Mouse (Mus musculus): ENCODE data around the gene 1700001C19Rik. TPM values are rescaled to one million over a fixed set of nuclear protein-coding genes. Genes with fewer than 3 reads are reported as not detected.

The 1700001C19Rik gene
- polyA plus RNA-seq, 1 experiment from 2014 or later = 0.24 TPM

- no peak for ATAC-seq (replicated peaks; ENCODE audit: low FRiP score, low TSS enrichment, low read depth)
- H3K36me3 ChIP-seq (ENCODE audit: control insufficient read depth, insufficient read depth, low read length) = peaks cover 4% of the 10 kb centered on the region; the same call in 1 of the 2 replicates
- 64% methylated on average over 4 of the region's 4 CpGs for WGBS
- no peaks in the 10 kb centered on the region for H3K27me3 ChIP-seq (replicated peaks; ENCODE audit: control insufficient read depth, insufficient read depth, low read length)
- H3K4me3 ChIP-seq (ENCODE audit: low read depth, low read length) = no peak overlapping the region
- H3K4me1 ChIP-seq (replicated peaks; ENCODE audit: control insufficient read depth, insufficient read depth, low read length) = no peaks in the 10 kb centered on the region
- H3K9me3 ChIP-seq (ENCODE audit: control insufficient read depth, low read length) = 0 out of 2 replicates have a peak, but pooled peaks cover 4% of the 10 kb centered on the region
- no peak overlapping the region for H3K4me2 ChIP-seq (ENCODE audit: low read length)
- H3K9ac ChIP-seq (ENCODE audit: low read length) = no peak overlapping the region
- no peak overlapping the region for H3K27ac ChIP-seq (ENCODE audit: low read depth)
- DNase-seq (ENCODE audit: low spot score) = peak; percentile 74
Measured at GRCm38 (mm10) chr17:47386649-47387048, 50.5 kb downstream of the 1700001C19Rik start.

DNA sequence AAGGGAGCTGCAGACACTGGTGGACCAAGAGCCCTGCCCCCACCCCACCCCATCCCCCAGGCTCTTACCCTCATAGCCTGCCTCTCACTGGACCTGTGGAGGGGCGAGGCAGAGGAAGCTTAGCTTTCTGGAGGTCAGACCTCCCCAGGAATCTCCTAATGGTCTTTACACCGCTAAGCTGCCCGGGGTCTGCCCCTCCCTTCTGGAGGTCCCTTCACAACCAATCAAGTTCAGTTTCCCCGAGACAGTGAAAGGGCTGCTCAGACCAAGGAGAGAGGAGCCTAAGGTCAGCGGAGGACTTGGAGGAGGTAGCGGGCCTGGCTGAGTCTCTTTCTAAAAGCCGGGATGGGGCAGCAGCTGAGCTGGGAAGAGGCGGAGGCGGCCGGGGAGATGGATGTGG, 52.0 kb downstream of the 1700001C19Rik start, which contains the start of gene Guca1b:
Gene Guca1b (plus strand): TSS at position 249 of the 400 bp plus-strand sequence.
- ATAC-seq (replicated peaks; ENCODE audit: low FRiP score, low TSS enrichment, low read depth) = no peak
- WGBS = 32% methylated on average over 10 of the region's 10 CpGs
- DNase-seq (ENCODE audit: low spot score) = no peak

DNA sequence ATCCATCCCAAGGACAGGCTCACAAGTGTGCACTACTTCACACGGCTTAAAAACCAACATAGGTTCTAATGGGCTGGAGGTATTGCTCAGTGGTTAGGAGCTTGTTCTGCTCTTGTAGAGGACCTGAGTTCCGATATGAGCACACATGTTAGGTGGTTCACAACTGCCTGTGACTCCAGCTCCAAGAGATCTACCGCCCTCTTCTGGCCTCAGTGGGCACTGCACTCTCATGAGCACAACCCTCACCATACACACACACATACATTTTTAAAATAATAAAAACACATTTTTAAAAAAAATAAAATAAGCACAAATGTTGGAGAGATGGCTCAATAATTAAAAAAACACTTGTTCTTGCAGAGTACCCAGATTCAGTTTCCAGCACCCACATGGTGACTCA, 53.1 kb downstream of the 1700001C19Rik start:
- Histone ChIP-seq H3K4me1 (replicated peaks; ENCODE audit: control insufficient read depth, insufficient read depth, low read length) (no peaks in the 10 kb centered on the region), H3K4me3 (ENCODE audit: low read depth, low read length) (no peak overlapping the region), H3K9ac (ENCODE audit: low read length) (no peak overlapping the region), H3K27ac (ENCODE audit: low read depth) (no peak overlapping the region), H3K4me2 (ENCODE audit: low read length) (no peak overlapping the region), H3K27me3 (replicated peaks; ENCODE audit: control insufficient read depth, insufficient read depth, low read length) (no peaks in the 10 kb centered on the region), H3K9me3 (ENCODE audit: control insufficient read depth, low read length) (0 out of 2 replicates have a peak, but pooled peaks cover 4% of the 10 kb centered on the region), H3K36me3 (ENCODE audit: control insufficient read depth, insufficient read depth, low read length) (peaks cover 30% of the 10 kb centered on the region)
- no peak for ATAC-seq (replicated peaks; ENCODE audit: low FRiP score, low TSS enrichment, low read depth)
- WGBS = 86% methylated on average over 3 of the region's 3 CpGs
- DNase-seq (ENCODE audit: low spot score) = no peak

More for the DNA sequence above, 52.0 kb downstream of the 1700001C19Rik start, which contains the start of gene Guca1b:
- Histone ChIP-seq H3K4me1 (replicated peaks; ENCODE audit: control insufficient read depth, insufficient read depth, low read length) (no peaks in the 10 kb centered on the region), H3K9ac (ENCODE audit: low read length) (no peak within 1 kb of the TSS), H3K4me3 (ENCODE audit: low read depth, low read length) (no peak within 1 kb of the TSS), H3K27ac (ENCODE audit: low read depth) (no peak within 1 kb of the TSS), H3K9me3 (ENCODE audit: control insufficient read depth, low read length) (0 out of 2 replicates have a peak, but pooled peaks cover 4% of the 10 kb centered on the region), H3K36me3 (ENCODE audit: control insufficient read depth, insufficient read depth, low read length) (peaks cover 19% of the 10 kb centered on the region), H3K4me2 (ENCODE audit: low read length) (no peak within 1 kb of the TSS), H3K27me3 (replicated peaks; ENCODE audit: control insufficient read depth, insufficient read depth, low read length) (no peaks in the 10 kb centered on the region)

- no peak overlapping the region for H3K9ac ChIP-seq (ENCODE audit: low read length)
- no peak overlapping the region for H3K27ac ChIP-seq (ENCODE audit: low read depth)
- no peaks in the 10 kb centered on the region for H3K27me3 ChIP-seq (replicated peaks; ENCODE audit: control insufficient read depth, insufficient read depth, low read length)
- peaks cover 36% of the 10 kb centered on the region for H3K36me3 ChIP-seq (ENCODE audit: control insufficient read depth, insufficient read depth, low read length)
- ATAC-seq (replicated peaks; ENCODE audit: low FRiP score, low TSS enrichment, low read depth) (no peak), DNase-seq (ENCODE audit: low spot score) (no peak)
- 82% methylated on average over 4 of the region's 4 CpGs for whole genome bisulfite sequencing
- no peak overlapping the region for H3K4me2 ChIP-seq (ENCODE audit: low read length)
- H3K4me1 ChIP-seq (replicated peaks; ENCODE audit: control insufficient read depth, insufficient read depth, low read length) = no peaks in the 10 kb centered on the region
- H3K4me3 ChIP-seq (ENCODE audit: low read depth, low read length) = no peak overlapping the region
- 0 out of 2 replicates have a peak, but pooled peaks cover 4% of the 10 kb centered on the region for H3K9me3 ChIP-seq (ENCODE audit: control insufficient read depth, low read length)
Measured at GRCm38 (mm10) chr17:47383266-47383665, 53.9 kb downstream of the 1700001C19Rik start.

GRCm38 (mm10) chr17:47381917-47382316, 55.3 kb downstream of the 1700001C19Rik start:
- no peaks in the 10 kb centered on the region for H3K4me1 ChIP-seq (replicated peaks; ENCODE audit: control insufficient read depth, insufficient read depth, low read length)
- H3K36me3 ChIP-seq (ENCODE audit: control insufficient read depth, insufficient read depth, low read length) = peaks cover 50% of the 10 kb centered on the region
- H3K27ac ChIP-seq (ENCODE audit: low read depth) = no peak overlapping the region
- no peak overlapping the region for H3K4me2 ChIP-seq (ENCODE audit: low read length)
- no peak overlapping the region for H3K9ac ChIP-seq (ENCODE audit: low read length)
- 0 out of 2 replicates have a peak, but pooled peaks cover 4% of the 10 kb centered on the region for H3K9me3 ChIP-seq (ENCODE audit: control insufficient read depth, low read length)
- WGBS = 87% methylated on average over 11 of the region's 11 CpGs
- H3K27me3 ChIP-seq (replicated peaks; ENCODE audit: control insufficient read depth, insufficient read depth, low read length) = no peaks in the 10 kb centered on the region
- H3K4me3 ChIP-seq (ENCODE audit: low read depth, low read length) = no peak overlapping the region
- no peak for DNase-seq (ENCODE audit: low spot score)
- ATAC-seq (replicated peaks; ENCODE audit: low FRiP score, low TSS enrichment, low read depth) = no peak

DNA sequence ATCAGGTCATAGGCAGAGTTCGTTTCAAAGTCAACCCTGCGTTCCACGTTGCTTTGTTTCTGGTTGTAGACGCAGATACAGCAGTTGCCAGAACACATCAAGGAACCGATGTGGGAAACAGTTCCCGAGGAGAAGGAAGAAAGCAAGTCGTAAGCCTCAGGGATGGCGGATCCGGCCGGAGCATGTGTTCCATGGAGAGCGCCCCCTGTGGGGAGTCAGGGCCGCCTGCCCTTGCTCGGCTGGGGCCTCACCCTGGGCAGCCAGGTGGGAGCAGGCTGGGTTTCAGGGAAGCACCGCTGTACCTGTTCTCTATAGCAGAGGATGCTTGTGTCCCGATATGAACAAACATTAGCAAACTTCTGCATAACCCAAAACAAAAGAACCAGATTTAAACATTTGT, 59.0 kb downstream of the 1700001C19Rik start:
- Histone ChIP-seq H3K36me3 (ENCODE audit: control insufficient read depth, insufficient read depth, low read length) (peaks cover 86% of the 10 kb centered on the region), H3K27me3 (replicated peaks; ENCODE audit: control insufficient read depth, insufficient read depth, low read length) (no peaks in the 10 kb centered on the region), H3K4me1 (replicated peaks; ENCODE audit: control insufficient read depth, insufficient read depth, low read length) (no peaks in the 10 kb centered on the region), H3K9me3 (ENCODE audit: control insufficient read depth, low read length) (no peaks in the 10 kb centered on the region), H3K9ac (ENCODE audit: low read length) (no peak overlapping the region), H3K27ac (ENCODE audit: low read depth) (no peak overlapping the region), H3K4me2 (ENCODE audit: low read length) (no peak overlapping the region), H3K4me3 (ENCODE audit: low read depth, low read length) (no peak overlapping the region)
- WGBS = 82% methylated on average over 15 of the region's 15 CpGs
- DNase-seq (ENCODE audit: low spot score) (no peak), ATAC-seq (replicated peaks; ENCODE audit: low FRiP score, low TSS enrichment, low read depth) (no peak)

DNA sequence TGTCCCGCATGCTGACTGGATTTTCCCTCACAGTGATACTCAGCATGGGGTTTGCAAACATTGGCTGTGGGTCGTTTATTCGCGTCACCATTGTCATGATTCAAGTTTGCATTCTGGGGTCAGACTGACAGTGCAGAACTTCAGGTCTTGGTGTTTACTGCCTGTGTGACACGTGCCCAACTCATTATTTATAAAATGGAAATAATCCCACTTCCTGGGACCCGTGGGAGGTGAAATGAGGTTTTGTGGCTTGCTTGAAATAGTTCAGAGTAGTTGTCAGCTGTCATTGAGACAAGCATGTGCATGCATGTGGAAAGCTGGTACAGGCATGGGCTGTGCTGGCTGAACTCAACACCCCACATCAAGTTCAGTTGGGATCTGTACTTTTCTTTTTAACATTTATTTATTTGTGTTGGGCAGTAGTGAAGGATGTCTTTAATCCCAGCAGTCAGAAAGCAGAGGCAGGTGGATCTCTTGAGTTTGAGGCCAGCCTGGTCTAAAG, 60.3 kb downstream of the 1700001C19Rik start:
- H3K27ac ChIP-seq (ENCODE audit: low read depth) = no peak overlapping the region
- H3K27me3 ChIP-seq (replicated peaks; ENCODE audit: control insufficient read depth, insufficient read depth, low read length) = no peaks in the 10 kb centered on the region
- DNase-seq (ENCODE audit: low spot score) = no peak
- H3K4me1 ChIP-seq (replicated peaks; ENCODE audit: control insufficient read depth, insufficient read depth, low read length) = no peaks in the 10 kb centered on the region
- H3K36me3 ChIP-seq (ENCODE audit: control insufficient read depth, insufficient read depth, low read length) = peaks cover 95% of the 10 kb centered on the region
- WGBS = 89% methylated on average over 6 of the region's 6 CpGs
- no peak overlapping the region for H3K9ac ChIP-seq (ENCODE audit: low read length)
- no peaks in the 10 kb centered on the region for H3K9me3 ChIP-seq (ENCODE audit: control insufficient read depth, low read length)
- H3K4me2 ChIP-seq (ENCODE audit: low read length) = no peak overlapping the region
- H3K4me3 ChIP-seq (ENCODE audit: low read depth, low read length) = no peak overlapping the region
- no peak for ATAC-seq (replicated peaks; ENCODE audit: low FRiP score, low TSS enrichment, low read depth)

GRCm38 (mm10) chr17:47373991-47374390, 63.2 kb downstream of the 1700001C19Rik start:
- Histone ChIP-seq H3K9me3 (ENCODE audit: control insufficient read depth, low read length) (no peaks in the 10 kb centered on the region), H3K27ac (ENCODE audit: low read depth) (no peak overlapping the region), H3K36me3 (ENCODE audit: control insufficient read depth, insufficient read depth, low read length) (peaks cover 67% of the 10 kb centered on the region), H3K9ac (ENCODE audit: low read length) (no peak overlapping the region), H3K4me2 (ENCODE audit: low read length) (no peak overlapping the region), H3K4me3 (ENCODE audit: low read depth, low read length) (no peak overlapping the region), H3K27me3 (replicated peaks; ENCODE audit: control insufficient read depth, insufficient read depth, low read length) (no peaks in the 10 kb centered on the region), H3K4me1 (replicated peaks; ENCODE audit: control insufficient read depth, insufficient read depth, low read length) (peaks cover 5% of the 10 kb centered on the region; the same call in 1 of the 2 replicates)
- whole genome bisulfite sequencing = 87% methylated on average over 6 of the region's 6 CpGs
- DNase-seq (ENCODE audit: low spot score) = no peak
- ATAC-seq (replicated peaks; ENCODE audit: low FRiP score, low TSS enrichment, low read depth) = no peak

- Histone ChIP-seq H3K9ac (ENCODE audit: low read length) (no peak overlapping the region), H3K4me1 (replicated peaks; ENCODE audit: control insufficient read depth, insufficient read depth, low read length) (peaks cover 5% of the 10 kb centered on the region; the same call in 1 of the 2 replicates), H3K4me2 (ENCODE audit: low read length) (no peak overlapping the region), H3K27me3 (replicated peaks; ENCODE audit: control insufficient read depth, insufficient read depth, low read length) (0 out of 2 replicates have a peak, but pooled peaks cover 3% of the 10 kb centered on the region), H3K27ac (ENCODE audit: low read depth) (no peak overlapping the region), H3K36me3 (ENCODE audit: control insufficient read depth, insufficient read depth, low read length) (peaks cover 43% of the 10 kb centered on the region), H3K4me3 (ENCODE audit: low read depth, low read length) (no peak overlapping the region), H3K9me3 (ENCODE audit: control insufficient read depth, low read length) (no peaks in the 10 kb centered on the region)
- 8% methylated on average over 4 of the region's 4 CpGs for WGBS
- DNase-seq (ENCODE audit: low spot score) (peak; percentile 74), ATAC-seq (replicated peaks; ENCODE audit: low FRiP score, low TSS enrichment, low read depth) (peak; percentile 83)
Measured at GRCm38 (mm10) chr17:47371451-47371850, 65.7 kb downstream of the 1700001C19Rik start.
